Mouse (Mus musculus) thymus, adult 2 months (tissue): Measurements from ENCODE around the gene Paqr5.

ENCODE experiments used
- CTCF ChIP-seq: fragments of 200-500 bp; IDR thresholded peaks from 2 replicates; pipeline ENCODE4 v1.5.1; 2012; ENCODE audit warnings: mild to moderate bottlenecking, control low read depth, low read length, moderate library complexity, borderline replicate concordance; ENCODE audit not compliant: control insufficient read depth, poor library complexity, insufficient read depth; ENCODE audit errors: extremely low read depth
- POLR2A ChIP-seq: fragments of 200-500 bp; IDR thresholded peaks from 2 replicates; pipeline ENCODE4 v1.6.1; 2012; ENCODE audit warnings: mild to moderate bottlenecking, low read length, control low read depth, moderate library complexity; ENCODE audit not compliant: control insufficient read depth, poor library complexity, insufficient read depth; ENCODE audit errors: extremely low read depth

GRCm38 (mm10) chr9:61916986-61917385 is 109.7 kb downstream of the Paqr5 start:
- TF ChIP-seq POLR2A: no peak
- no peak for TF ChIP-seq CTCF
